In the genomic region with DNA sequence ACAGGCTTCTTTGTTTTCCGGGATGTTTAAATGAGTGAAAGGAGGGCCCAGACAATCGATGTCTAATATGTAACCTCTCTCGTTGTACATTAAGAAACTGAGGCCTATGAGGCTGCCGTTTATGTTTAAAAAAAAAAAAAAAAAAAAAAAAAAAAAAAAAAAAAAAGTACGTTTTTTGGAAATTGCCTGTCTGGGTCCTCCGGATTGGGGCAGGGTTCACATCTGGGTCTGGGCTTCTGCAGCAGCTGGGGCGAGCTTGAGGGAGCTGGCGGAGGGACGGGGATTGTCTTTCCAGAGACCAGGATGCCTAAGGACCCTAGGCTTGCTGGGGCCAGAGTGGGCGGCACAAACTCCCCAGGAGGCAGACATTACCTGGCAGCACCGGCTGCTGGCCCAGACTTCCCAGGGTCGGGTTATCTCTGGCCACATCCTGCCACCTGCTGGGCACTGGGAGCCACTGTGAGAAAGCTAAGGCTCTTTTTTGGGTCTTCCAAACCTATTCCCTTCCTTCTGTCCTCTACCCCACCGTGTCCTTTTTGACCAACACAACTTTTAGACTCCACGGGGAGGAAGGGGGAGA, we compare ENCODE assay signal across 8 mouse cellular contexts. TPM values are rescaled to one million over a fixed set of nuclear protein-coding genes. Genes with fewer than 3 reads are reported as not detected.
A peak's percentile ranks its signal among the peaks of the same experiment; 100 is the strongest.
DNase-seq lines count a peak whose midpoint lies in the region; ATAC-seq and TF ChIP-seq lines count a peak whose summit lies in the region.

No protein-coding gene starts in this region.

- H3K4me2 ChIP-seq in forebrain, embryonic 14.5 days (ENCODE audit: low read length), result peak overlapping the region; percentile 71
- peak overlapping the region; percentile 81 for H3K4me2 ChIP-seq in hindbrain, embryonic 15.5 days

- H3K4me3 ChIP-seq in forebrain, embryonic 14.5 days (ENCODE audit: low read depth, low read length), result peak overlapping the region; percentile 50
- H3K4me3 ChIP-seq in hindbrain, embryonic 15.5 days, result peak overlapping the region; percentile 67
- H3K4me3 ChIP-seq in left cerebral cortex, adult 2 months, result peak overlapping the region; percentile 38
- no peak overlapping the region for H3K4me3 ChIP-seq in small intestine, adult 2 months (ENCODE audit: low read depth, low read length)

- peak overlapping the region; percentile 74 for H3K9ac ChIP-seq in forebrain, embryonic 14.5 days (ENCODE audit: low read length)
- peak overlapping the region; percentile 83 for H3K9ac ChIP-seq in hindbrain, embryonic 15.5 days

- TF ChIP-seq POLR2A in small intestine, adult 2 months (IDR thresholded peaks at IDR 0.05; ENCODE audit: low read depth, low read length), result no peak

- no peaks in the 10 kb centered on the region for H3K36me3 ChIP-seq in forebrain, embryonic 14.5 days (ENCODE audit: control insufficient read depth, insufficient read depth, low read length)
- H3K36me3 ChIP-seq in hindbrain, embryonic 15.5 days, result no peaks in the 10 kb centered on the region
- no peaks in the 10 kb centered on the region for H3K36me3 ChIP-seq in small intestine, adult 2 months (ENCODE audit: control insufficient read depth, insufficient read depth, low read length)

- ATAC-seq in forebrain, embryonic 14.5 days, result peak; percentile 60
- ATAC-seq in hindbrain, embryonic 15.5 days (ENCODE audit: low FRiP score, low read depth), result peak; percentile 69; the same call in 1 of the 2 replicates

- peak; percentile 73 for TF ChIP-seq CTCF in left cerebral cortex, adult 2 months (IDR thresholded peaks at IDR 0.05)
- peak; percentile 47; the same call in 1 of the 2 replicates for TF ChIP-seq CTCF in small intestine, adult 2 months (IDR thresholded peaks at IDR 0.05; ENCODE audit: extremely low read depth, insufficient read length, insufficient replicate concordance, low read depth, low read length)

- no peak overlapping the region for H3K27ac ChIP-seq in forebrain, embryonic 14.5 days (ENCODE audit: low read depth, low read length)
- H3K27ac ChIP-seq in hindbrain, embryonic 15.5 days (replicated peaks), result peak overlapping the region; percentile 87
- H3K27ac ChIP-seq in left cerebral cortex, adult 2 months, result no peak overlapping the region
- H3K27ac ChIP-seq in small intestine, adult 2 months (ENCODE audit: insufficient read depth, low read depth, low read length), result no peak overlapping the region

- no peaks in the 10 kb centered on the region for H3K9me3 ChIP-seq in forebrain, embryonic 14.5 days (replicated peaks; ENCODE audit: control insufficient read depth, low read length)
- H3K9me3 ChIP-seq in hindbrain, embryonic 15.5 days, result no peaks in the 10 kb centered on the region

- H3K27me3 ChIP-seq in forebrain, embryonic 14.5 days (replicated peaks; ENCODE audit: control insufficient read depth, insufficient read depth, low read length), result no peaks in the 10 kb centered on the region; the same call in 1 of the 2 replicates
- H3K27me3 ChIP-seq in hindbrain, embryonic 15.5 days, result peaks cover 12% of the 10 kb centered on the region
- no peaks in the 10 kb centered on the region for H3K27me3 ChIP-seq in small intestine, adult 2 months (ENCODE audit: control insufficient read depth, insufficient read depth, low read length)

- WGBS in forebrain, embryonic 14.5 days, result under 1% methylated on average over 14 of the region's 14 CpGs
- WGBS in hindbrain, embryonic 15.5 days, result 0% methylated on average over 14 of the region's 14 CpGs
- 2% methylated on average over 14 of the region's 14 CpGs for WGBS in small intestine, adult 2 months

- peak; percentile 4 for DNase-seq in 416B (ENCODE audit: low read depth)
- peak; percentile 18 for DNase-seq in adrenal gland, adult 2 months
- DNase-seq in forebrain, embryonic 14.5 days (ENCODE audit: low spot score), result peak; percentile 79
- DNase-seq in left cerebral cortex, adult 2 months (ENCODE audit: extremely low spot score in 1 of 2, low spot score in 2 of 2), result peak; percentile 57 to 59
- peak; percentile 34 for DNase-seq in lung, postnatal 25 days (ENCODE audit: low spot score)
- DNase-seq in spleen, postnatal 14 days (ENCODE audit: low spot score in 2 of 2), result no peak

- intact Hi-C loops in left cerebral cortex, adult 2 months (cut with DNase I), result loop anchor here (1.0 to 5.0 kb wide), 2 partner anchors 285 to 419 kb away; no protein-coding TSS in a partner anchor

- no peaks in the 10 kb centered on the region for H3K4me1 ChIP-seq in forebrain, embryonic 14.5 days (ENCODE audit: control insufficient read depth, insufficient read depth, low read length)
- H3K4me1 ChIP-seq in hindbrain, embryonic 15.5 days (replicated peaks), result peaks cover 29% of the 10 kb centered on the region; the same call in 1 of the 2 replicates
- H3K4me1 ChIP-seq in small intestine, adult 2 months (ENCODE audit: control insufficient read depth, insufficient read depth, insufficient read length, low read length), result no peaks in the 10 kb centered on the region

RNA-seq across cellular contexts. Expression of gene Stk32b, which starts 0.5 kb away (rescaled TPM):
- total RNA-seq in adrenal gland, adult 2 months (2021), result under 1 TPM; 0.21 to 0.29 TPM
- polyA plus RNA-seq in adrenal gland, adult 2 months (2012; rRNA removed), result 0.18 and 0.44 TPM in 2 replicates
- polyA plus RNA-seq in forebrain, embryonic 14.5 days (2014; fragmentation: Nextera tagmentation; extraction: Ambion mirVana), result 22.1 and 22.5 TPM in 2 replicates
- 32.3 and 38.8 TPM in 2 replicates for polyA plus RNA-seq in hindbrain, embryonic 15.5 days (2015; fragmentation: Nextera tagmentation; extraction: Ambion mirVana)
- total RNA-seq in left cerebral cortex, adult 2 months (2021), result 1 to 10 TPM; 1.8 to 2.5 TPM
- 0.09 TPM in 1 of 2 replicates, not detected in the other for polyA plus RNA-seq in small intestine, adult 2 months (2012; rRNA removed)

RNA-seq across cellular contexts. Expression of gene Cytl1, which starts 17.8 kb away (rescaled TPM):
- total RNA-seq in adrenal gland, adult 2 months (2021), result 1 to 10 TPM; 2.0 to 5.4 TPM
- 2.9 and 4.5 TPM in 2 replicates for polyA plus RNA-seq in adrenal gland, adult 2 months (2012; rRNA removed)
- not detected in 2 replicates for polyA plus RNA-seq in forebrain, embryonic 14.5 days (2014; fragmentation: Nextera tagmentation; extraction: Ambion mirVana)
- 0.60 and 1.4 TPM in 2 replicates for polyA plus RNA-seq in hindbrain, embryonic 15.5 days (2015; fragmentation: Nextera tagmentation; extraction: Ambion mirVana)
- 1 to 10 TPM; 1.1 to 1.7 TPM for total RNA-seq in left cerebral cortex, adult 2 months (2021)
- polyA plus RNA-seq in small intestine, adult 2 months (2012; rRNA removed), result 4.6 and 5.1 TPM in 2 replicates

Comparison
In these comparisons a context has a peak if more than half of its experiments do, and no peak if none do; other contexts are left out.
1. DNase-seq: peak in 416B (single experiment), adrenal gland, adult 2 months (single experiment), forebrain, embryonic 14.5 days (single experiment), left cerebral cortex, adult 2 months (2 of 2) and lung, postnatal 25 days (single experiment); none in spleen, postnatal 14 days (0 of 2).
2. RNA of gene Stk32b, which starts 0.5 kb away (polyA plus RNA-seq): 32.3 to 38.8 TPM in hindbrain, embryonic 15.5 days and 22.1 to 22.5 TPM in forebrain, embryonic 14.5 days; 0.18 to 0.44 TPM in adrenal gland, adult 2 months and 0.09 TPM in small intestine, adult 2 months; every median in the first group is over 10 times any median in the second.